Mouse (Mus musculus) c-Kit-positive CD71-positive TER-119-negative erythroid progenitor cells, embryonic 14.5 days (primary cell): ENCODE data around the gene Ppp1r10.

Source experiments
- DNase-seq: peaks from one replicate; pipeline ENCODE4 v3.0.0-alpha.2; 2013; ENCODE audit warnings: low read depth

The Ppp1r10 gene

GRCm38 (mm10) chr17:35916297-35917142 lies at the start of gene Ppp1r10, which contains the start of gene Mrps18b:
Ppp1r10 (plus strand) TSS chr17:35916434.
Mrps18b (minus strand) TSS chr17:35916389.
- peak; percentile 96 for DNase-seq

GRCm38 (mm10) chr17:35866911-35867890 lies 49.0 kb upstream of the Ppp1r10 start:
- peak; percentile 35 for DNase-seq

- no peak for DNase-seq
Observed at GRCm38 (mm10) chr17:35868165-35868820, 47.9 kb upstream of the Ppp1r10 start.

GRCm38 (mm10) chr17:35868961-35869345 lies 47.3 kb upstream of the Ppp1r10 start:
- DNase-seq: no peak

- no peak for DNase-seq
Observed at GRCm38 (mm10) chr17:35869346-35870067, 46.7 kb upstream of the Ppp1r10 start.

GRCm38 (mm10) chr17:35870151-35870883 lies 45.9 kb upstream of the Ppp1r10 start:
- DNase-seq: no peak

GRCm38 (mm10) chr17:35870884-35871696 lies 45.1 kb upstream of the Ppp1r10 start:
- DNase-seq: peak; percentile 34

GRCm38 (mm10) chr17:35873774-35874519 lies 42.3 kb upstream of the Ppp1r10 start:
- peak; percentile 74 for DNase-seq

GRCm38 (mm10) chr17:35874721-35875120 lies 41.5 kb upstream of the Ppp1r10 start:
- DNase-seq: no peak

- DNase-seq: peak; percentile 96
Observed at GRCm38 (mm10) chr17:35879245-35880057, 36.8 kb upstream of the Ppp1r10 start, which contains the start of gene Dhx16. Dhx16 (plus strand) TSS chr17:35879819.

GRCm38 (mm10) chr17:35882924-35883323 lies 33.3 kb upstream of the Ppp1r10 start:
- DNase-seq: no peak

GRCm38 (mm10) chr17:35883777-35884176 lies 32.5 kb upstream of the Ppp1r10 start:
- DNase-seq: no peak

GRCm38 (mm10) chr17:35887725-35888124 lies 28.5 kb upstream of the Ppp1r10 start:
- DNase-seq: no peak

- DNase-seq: peak; percentile 82
Observed at GRCm38 (mm10) chr17:35896781-35897643, 19.2 kb upstream of the Ppp1r10 start, which contains the start of gene 2310061I04Rik. 2310061I04Rik (minus strand) TSS chr17:35897431.

GRCm38 (mm10) chr17:35897644-35898573 lies 18.3 kb upstream of the Ppp1r10 start:
- no peak for DNase-seq

- DNase-seq: no peak
Observed at GRCm38 (mm10) chr17:35900636-35901035, 15.6 kb upstream of the Ppp1r10 start.
